Mouse (Mus musculus) CD4-positive, CD25-positive, alpha-beta regulatory T cell (primary cell): ENCODE results near the gene Nacc1. TPM values are rescaled to one million over a fixed set of nuclear protein-coding genes. Genes with fewer than 3 reads are reported as not detected.

Source experiments
- polyA plus RNA-seq: library from polyadenylated mRNA; unstranded; fragments of 100-300 nt; shearing (Covaris generic); gene quantifications from one replicate; pipeline ENCODE4 v1.2.1, GENCODE M21; 2017

Nacc1 gene
- polyA plus RNA-seq: 19.2 TPM

DNA sequence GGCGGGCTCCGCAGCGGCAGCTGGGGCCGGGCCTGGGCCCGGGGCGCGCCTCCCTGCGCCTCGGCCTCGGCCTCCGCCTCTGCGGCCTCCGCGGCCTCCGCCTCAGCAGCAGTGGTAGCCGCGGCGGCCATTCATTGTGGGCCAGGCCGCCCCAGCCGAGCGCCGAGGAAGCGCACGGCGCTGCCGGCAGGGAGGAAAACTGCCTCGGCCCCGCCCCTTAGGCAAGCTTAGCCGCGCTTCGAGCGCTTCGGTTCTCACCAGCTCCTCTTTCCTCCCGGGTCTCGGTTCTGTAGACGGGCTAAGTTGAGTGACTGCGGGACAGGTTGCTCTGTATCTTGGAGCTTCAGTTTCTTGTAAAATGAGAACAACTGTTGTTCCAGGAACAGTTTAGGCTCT, at the start of gene Nacc1:
Nacc1 (minus strand) TSS at position 158 of the 396 bp plus-strand sequence.

DNA sequence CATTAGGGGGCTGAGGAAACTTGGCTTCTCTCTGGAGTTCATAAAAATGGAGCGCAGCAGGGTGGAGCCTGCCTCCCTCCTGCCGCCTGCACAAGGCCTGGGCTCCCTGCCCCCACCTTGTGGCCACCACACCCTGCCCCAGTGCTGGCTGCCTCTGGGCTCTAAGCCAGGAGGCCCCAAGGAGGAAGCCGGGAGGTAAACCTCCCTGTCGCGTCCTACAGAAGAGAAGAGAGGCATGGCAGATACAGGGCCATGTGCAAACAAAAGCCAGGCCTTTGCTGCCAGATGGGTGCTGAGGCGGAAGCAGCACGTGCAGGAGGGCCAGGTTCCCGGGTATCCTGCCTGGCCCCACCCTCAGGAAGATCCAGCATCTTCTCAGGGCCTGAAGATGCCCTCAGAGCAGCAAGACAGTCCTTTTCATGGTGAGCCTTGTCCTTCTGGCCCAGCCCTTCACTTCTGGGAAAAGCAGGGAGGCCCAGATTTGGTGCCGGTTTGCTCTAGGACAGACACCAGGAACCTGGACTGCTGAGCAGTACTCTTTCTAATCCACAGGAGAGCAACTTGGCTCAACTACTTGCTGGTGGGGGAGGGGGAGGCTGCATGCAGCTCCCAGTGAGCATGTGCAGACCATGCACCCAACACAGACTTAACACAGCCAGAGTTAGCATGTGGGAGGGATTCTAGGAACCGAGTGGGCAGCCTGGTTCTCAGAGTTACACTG, 35.3 kb upstream of the Nacc1 start, which contains the start of gene G430095P16Rik:
G430095P16Rik (plus strand) TSS at position 158 of the 721 bp plus-strand sequence.

DNA sequence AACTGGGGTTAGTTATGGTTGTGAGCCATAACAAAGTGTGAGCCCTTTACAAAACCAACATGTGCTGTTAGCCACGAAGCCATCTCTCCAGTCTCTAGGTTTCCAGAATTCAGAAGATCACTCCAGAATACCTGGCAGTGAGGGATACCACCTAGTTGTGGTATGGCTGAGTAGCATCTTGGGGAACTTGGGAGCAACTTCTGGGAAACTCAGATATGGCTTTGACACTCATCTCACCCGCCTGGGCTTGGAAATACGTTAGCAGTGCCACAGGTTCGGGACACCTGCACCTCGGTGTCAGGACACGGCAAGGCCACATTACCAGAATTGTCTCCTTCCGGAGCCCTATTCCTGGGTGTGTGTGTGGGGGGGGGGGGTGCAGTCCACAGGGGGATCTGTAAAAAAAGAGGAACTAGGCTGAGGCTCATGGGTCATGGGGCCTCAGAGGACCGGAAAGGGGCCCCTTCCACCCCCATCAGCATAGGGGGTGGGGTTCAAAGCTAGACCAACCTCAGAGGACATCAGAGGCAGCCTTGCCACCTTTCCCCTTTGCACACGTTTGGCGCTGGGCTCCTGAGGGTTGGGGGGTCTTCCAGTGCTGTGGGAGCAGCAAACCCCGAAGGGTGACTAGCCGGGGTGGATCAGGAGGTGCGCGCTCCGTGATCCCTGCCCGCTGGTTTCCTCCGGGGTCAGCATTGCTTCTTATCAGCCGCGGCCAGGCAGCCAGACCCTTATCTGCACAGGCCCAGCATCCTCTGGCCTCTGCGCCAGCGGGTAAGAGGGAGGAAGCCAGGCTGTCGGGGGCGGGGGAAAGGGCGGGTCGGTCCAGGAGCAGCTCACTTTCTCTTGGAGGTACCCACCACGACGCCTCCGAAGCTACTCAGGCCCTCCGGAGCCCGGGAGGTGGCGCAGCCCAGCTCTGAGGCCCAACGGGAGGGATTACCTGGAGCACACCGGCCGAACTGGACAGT, 13.6 kb upstream of the Nacc1 start, which contains the start of gene Lyl1:
Lyl1 (plus strand) TSS at position 517 of the 971 bp plus-strand sequence.

GRCm38 (mm10) chr8:84686191-84687002, 1.3 kb downstream of the Nacc1 start, which contains the start of gene Trmt1:
Gene Trmt1, plus strand, starts transcription at chr8:84686307.

DNA sequence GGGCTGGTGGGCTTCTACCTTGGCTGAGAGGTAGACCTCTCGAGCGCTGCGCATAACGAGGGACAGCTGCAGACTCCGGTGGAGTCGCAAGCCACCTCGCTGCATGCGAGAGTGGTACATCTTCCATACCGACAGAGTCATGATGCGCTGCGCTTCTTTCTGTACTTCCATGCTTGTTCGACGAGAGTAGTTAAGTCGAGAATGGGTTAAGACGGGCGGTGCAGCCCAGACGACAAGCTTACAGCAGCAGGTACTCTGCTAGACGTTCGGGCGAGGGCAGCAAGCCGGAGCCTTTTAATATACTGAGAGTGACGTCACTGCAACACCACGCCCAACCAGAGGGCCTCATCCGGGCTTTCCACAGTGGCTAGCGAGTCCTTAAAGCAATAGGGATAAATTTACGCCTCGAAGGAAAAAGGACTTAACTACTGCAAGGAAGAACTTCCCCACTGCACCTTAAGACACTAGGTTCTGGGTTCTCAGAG, 25.0 kb downstream of the Nacc1 start, which contains the start of gene Ier2:
Ier2 (minus strand) TSS at position 272 of the 485 bp plus-strand sequence.

Other genes with a start within 250 kb of the Nacc1 start
- gene Ier2, start 25.0 kb downstream of the Nacc1 start, polyA plus RNA-seq: 290 TPM
- gene Trmt1, start 1.6 kb downstream of the Nacc1 start, polyA plus RNA-seq: 59.3 TPM
- 0.78 TPM for gene Lyl1, start 13.6 kb upstream of the Nacc1 start, polyA plus RNA-seq
- 28.5 TPM for gene G430095P16Rik, start 35.1 kb upstream of the Nacc1 start, polyA plus RNA-seq
- 12.6 TPM for gene Nfix, start 112.5 kb upstream of the Nacc1 start, polyA plus RNA-seq
- gene Dand5, start 135.0 kb upstream of the Nacc1 start, polyA plus RNA-seq: 6.6 TPM
- 33.5 TPM for gene Gadd45gip1, start 143.7 kb upstream of the Nacc1 start, polyA plus RNA-seq
- 212 TPM for gene Rad23a, start 152.8 kb upstream of the Nacc1 start, polyA plus RNA-seq
- 491 TPM for gene Calr, start 159.1 kb upstream of the Nacc1 start, polyA plus RNA-seq
- 102 TPM for gene Farsa, start 169.1 kb upstream of the Nacc1 start, polyA plus RNA-seq
- gene Syce2, start 184.2 kb upstream of the Nacc1 start, polyA plus RNA-seq: 4.5 TPM
- gene Gcdh, start 206.1 kb upstream of the Nacc1 start, polyA plus RNA-seq: 39.3 TPM
- 0.16 TPM for gene Klf1, start 214.1 kb upstream of the Nacc1 start, polyA plus RNA-seq
- 14.6 TPM for gene Dnase2a, start 220.7 kb upstream of the Nacc1 start, polyA plus RNA-seq
- 1.2 TPM for gene Mast1, start 249.5 kb upstream of the Nacc1 start, polyA plus RNA-seq